Mouse (Mus musculus) limb, embryonic 10.5 days (tissue): ENCODE data around the gene Nt5m. TPM values are rescaled to one million over a fixed set of nuclear protein-coding genes. Genes with fewer than 3 reads are reported as not detected.

Experiments
- DNase-seq: peaks from one replicate; pipeline ENCODE4 v3.0.0-alpha.2; 2017; ENCODE audit warnings: low spot score
- H3K27ac ChIP-seq: fragments of 300-500 bp; sonication (generic); 2 replicates; pipeline ENCODE4 v1.5.1; 2016; ENCODE audit warnings: mild to moderate bottlenecking
- H3K27me3 ChIP-seq: fragments of 300-500 bp; sonication (generic); 2 replicates; pipeline ENCODE4 v1.6.1; 2016; ENCODE audit warnings: low read depth, mild to moderate bottlenecking; ENCODE audit not compliant: poor library complexity, severe bottlenecking
- H3K36me3 ChIP-seq: fragments of 300-500 bp; sonication (generic); 2 replicates; pipeline ENCODE4 v1.6.1; 2016; ENCODE audit warnings: mild to moderate bottlenecking, moderate library complexity
- H3K4me1 ChIP-seq: fragments of 300-500 bp; sonication (generic); 2 replicates; pipeline ENCODE4 v1.6.1; 2016
- H3K4me3 ChIP-seq: fragments of 300-500 bp; sonication (generic); 2 replicates; pipeline ENCODE4 v1.5.1; 2016; ENCODE audit warnings: mild to moderate bottlenecking, moderate library complexity
- H3K9me3 ChIP-seq: fragments of 300-500 bp; sonication (generic); replicated peaks from 2 replicates; pipeline ENCODE4 v1.6.1; 2016; ENCODE audit warnings: mild to moderate bottlenecking
- WGBS: fragments of 180-500 bp; shearing (Covaris S2); methylation state at CpG from one replicate; pipeline ENCODE4 v1.1.7; 2016; 5-methylcytosine and 5-hydroxymethylcytosine counted together
- polyA plus RNA-seq: library from polyadenylated mRNA; unstranded; fragments of >200 nt; fragmentation: Nextera tagmentation; extraction: Ambion mirVana; gene quantifications from 2 replicates; pipeline ENCODE4 v1.2.1, GENCODE M21; 2016

Gene Nt5m
- polyA plus RNA-seq, 1 experiment from 2014 or later, result 41.8 TPM

DNA sequence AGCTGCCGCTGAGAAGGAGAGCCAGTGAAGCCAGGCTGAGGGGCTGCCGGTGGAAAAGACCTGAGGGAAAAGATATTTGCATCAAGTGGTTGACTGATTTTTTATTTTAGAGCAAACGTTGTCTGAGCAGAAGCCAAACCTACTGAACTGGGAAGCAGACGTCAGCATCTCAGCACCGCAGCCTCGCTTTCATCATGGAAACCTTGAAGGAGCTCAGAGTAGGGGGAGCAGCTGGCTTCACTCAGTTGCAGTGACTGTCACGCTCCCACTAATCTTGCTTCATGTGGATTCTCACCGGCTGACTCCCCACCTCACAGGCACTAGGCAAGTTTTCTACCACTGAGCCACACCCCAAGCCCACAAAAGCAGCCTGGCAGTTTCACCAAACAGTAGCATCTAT lies 56.1 kb downstream of the Nt5m start:
- Histone ChIP-seq H3K4me1 (peaks cover 15% of the 10 kb centered on the region), H3K36me3 (no peaks in the 10 kb centered on the region), H3K27ac (no peak overlapping the region; the same call in 1 of the 2 replicates), H3K27me3 (no peaks in the 10 kb centered on the region), H3K9me3 (no peaks in the 10 kb centered on the region), H3K4me3 (no peak overlapping the region)
- DNase-seq, result no peak
- WGBS, result 78% methylated on average over 8 of the region's 8 CpGs

DNA sequence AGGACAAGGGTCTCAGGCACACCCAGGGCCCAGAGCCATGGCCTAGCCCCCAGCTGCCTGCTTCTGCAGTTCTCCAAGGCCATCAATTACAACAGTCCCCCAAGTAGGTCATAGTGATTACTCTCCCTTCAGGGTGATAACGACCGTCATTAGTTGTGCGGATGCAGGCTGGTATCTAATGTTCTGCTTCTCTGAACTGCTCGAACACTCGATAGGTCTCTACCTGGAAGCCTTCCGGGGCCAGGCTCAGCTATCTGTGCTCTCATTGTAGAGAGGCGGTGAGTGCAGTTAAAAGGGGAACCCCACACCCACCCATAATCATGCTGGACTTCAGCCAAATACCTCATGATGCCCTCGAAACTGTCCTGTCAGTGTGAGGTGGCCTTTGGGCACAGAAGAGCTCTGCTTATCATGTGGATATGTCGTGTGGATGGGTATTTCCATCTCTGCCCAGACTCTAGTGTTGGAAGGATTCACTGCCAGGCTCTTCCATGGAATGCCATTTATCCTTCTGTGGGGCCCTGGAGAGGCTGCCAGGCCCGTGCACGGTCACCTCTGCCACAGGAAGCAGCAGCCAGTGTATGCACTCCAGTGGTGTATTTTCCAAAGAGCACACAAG lies 58.8 kb downstream of the Nt5m start:
- no peaks in the 10 kb centered on the region for H3K36me3 ChIP-seq
- H3K27me3 ChIP-seq, result no peaks in the 10 kb centered on the region
- H3K9me3 ChIP-seq, result no peaks in the 10 kb centered on the region
- H3K27ac ChIP-seq, result no peak overlapping the region
- DNase-seq, result no peak
- no peak overlapping the region for H3K4me3 ChIP-seq
- H3K4me1 ChIP-seq, result peaks cover 8% of the 10 kb centered on the region
- WGBS, result 75% methylated on average over 11 of the region's 11 CpGs

DNA sequence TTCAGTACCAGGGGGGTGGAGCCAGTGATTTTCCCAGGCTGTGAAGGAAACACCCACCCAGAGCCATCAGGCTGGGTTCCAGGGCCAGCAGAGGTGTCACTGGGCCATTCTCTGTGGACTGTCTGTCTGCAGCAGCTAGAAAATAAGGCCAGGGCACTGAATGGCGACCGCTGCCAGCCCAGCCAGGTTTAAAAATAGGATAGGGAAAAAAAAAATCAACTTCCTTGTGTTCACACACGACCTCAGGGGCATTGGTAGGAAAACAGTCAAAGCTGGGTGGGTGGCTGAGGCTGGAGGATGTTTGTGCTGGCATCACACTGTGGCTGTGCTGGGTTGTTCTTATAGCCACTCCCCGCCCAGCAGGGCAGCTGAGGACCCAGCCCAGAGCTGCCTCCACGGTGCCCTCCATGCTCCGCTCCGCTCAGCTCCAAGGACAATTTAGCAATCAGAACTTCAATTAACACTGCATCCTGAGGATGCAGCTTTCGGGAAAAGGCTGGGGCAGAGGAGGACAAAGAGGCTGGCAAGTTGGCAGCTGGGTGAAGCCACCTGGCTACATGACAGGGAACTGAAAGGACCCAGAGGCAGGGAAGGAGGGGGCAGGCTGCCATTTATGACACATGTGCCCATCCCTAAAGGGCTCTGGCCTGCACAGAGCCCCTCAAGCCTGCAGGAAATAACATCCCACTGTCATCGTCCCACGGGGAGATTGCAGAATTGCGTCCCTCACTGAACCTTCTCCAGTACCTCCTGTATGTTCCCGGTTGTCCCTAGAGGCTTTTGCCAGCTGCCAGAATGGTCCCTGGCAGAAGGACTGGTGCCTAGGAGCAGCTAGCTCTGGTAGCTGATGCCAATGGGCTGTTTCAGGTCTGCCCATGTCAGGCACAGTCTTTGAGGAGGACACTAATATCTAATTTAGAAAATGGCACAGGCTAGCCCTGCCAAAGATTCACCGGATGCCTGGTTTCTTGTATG lies 60.8 kb downstream of the Nt5m start:
- no peaks in the 10 kb centered on the region for H3K36me3 ChIP-seq
- no peaks in the 10 kb centered on the region for H3K9me3 ChIP-seq
- H3K27ac ChIP-seq, result no peak overlapping the region
- no peak for DNase-seq
- 52% methylated on average over 13 of the region's 13 CpGs for WGBS
- no peak overlapping the region for H3K4me3 ChIP-seq
- H3K4me1 ChIP-seq, result peaks cover 3% of the 10 kb centered on the region; the same call in 1 of the 2 replicates
- no peaks in the 10 kb centered on the region for H3K27me3 ChIP-seq

DNA sequence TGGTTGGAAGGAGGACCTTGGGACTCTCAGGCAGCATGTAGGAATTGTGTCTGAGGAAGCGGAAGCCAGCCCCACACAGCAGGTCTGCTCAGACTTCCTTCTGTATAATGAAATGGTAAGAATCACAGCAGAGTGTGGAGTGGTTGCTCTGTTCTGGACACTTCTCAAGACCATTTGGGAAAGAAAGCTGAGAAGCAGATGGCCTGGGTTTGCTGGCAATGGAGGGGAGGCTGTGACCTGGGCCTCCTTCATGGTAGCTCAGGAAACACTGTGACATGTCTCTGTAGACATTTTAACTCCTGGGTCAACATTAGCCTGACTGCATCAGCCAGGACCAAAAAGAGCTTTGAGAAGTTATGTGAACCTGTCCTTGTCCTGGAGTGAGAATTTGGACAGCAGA lies 61.7 kb downstream of the Nt5m start:
- H3K4me1 ChIP-seq, result peaks cover 3% of the 10 kb centered on the region; the same call in 1 of the 2 replicates
- no peaks in the 10 kb centered on the region for H3K27me3 ChIP-seq
- H3K27ac ChIP-seq, result no peak overlapping the region
- no peak for DNase-seq
- no peaks in the 10 kb centered on the region for H3K9me3 ChIP-seq
- no peak overlapping the region for H3K4me3 ChIP-seq
- WGBS, result 88% methylated on average over 1 of the region's 1 CpGs
- H3K36me3 ChIP-seq, result no peaks in the 10 kb centered on the region

DNA sequence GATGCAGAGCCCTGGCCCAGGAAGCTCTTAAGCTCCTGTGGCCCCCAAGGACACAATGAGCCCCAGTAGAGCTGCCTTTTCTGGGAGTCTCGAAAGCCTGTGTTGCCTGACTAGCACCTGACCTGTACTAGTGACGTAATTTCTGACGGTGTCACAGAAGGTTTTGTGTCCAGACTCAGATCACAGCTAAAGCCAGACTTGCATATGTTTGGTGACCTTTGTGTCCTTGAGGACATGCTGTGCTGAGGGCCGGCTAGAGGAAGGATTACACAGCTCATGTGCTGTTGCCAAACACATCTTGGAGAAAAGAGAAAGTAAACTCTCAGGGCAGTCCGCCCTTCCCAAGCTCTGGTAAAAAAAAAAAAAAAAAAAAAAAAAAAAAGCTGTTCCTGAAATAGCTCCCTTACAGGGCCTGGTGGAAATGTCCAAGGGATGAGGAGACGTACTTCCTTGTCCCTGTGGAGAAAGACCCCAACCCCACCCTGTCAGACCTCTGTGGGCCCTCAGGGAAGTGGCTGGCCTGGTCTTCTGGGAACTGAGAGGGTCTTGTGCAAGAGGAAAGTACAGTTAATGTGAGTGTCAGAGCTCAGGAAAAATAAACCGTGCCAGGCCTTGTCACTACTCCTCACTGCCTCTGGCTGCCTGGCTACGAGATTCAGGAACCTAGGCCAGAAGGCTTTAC lies 62.9 kb downstream of the Nt5m start:
- 77% methylated on average over 8 of the region's 8 CpGs for WGBS
- H3K4me3 ChIP-seq, result no peak overlapping the region
- no peaks in the 10 kb centered on the region for H3K36me3 ChIP-seq
- no peaks in the 10 kb centered on the region for H3K9me3 ChIP-seq
- no peaks in the 10 kb centered on the region for H3K27me3 ChIP-seq
- DNase-seq, result no peak
- peaks cover 3% of the 10 kb centered on the region; the same call in 1 of the 2 replicates for H3K4me1 ChIP-seq
- H3K27ac ChIP-seq, result no peak overlapping the region

DNA sequence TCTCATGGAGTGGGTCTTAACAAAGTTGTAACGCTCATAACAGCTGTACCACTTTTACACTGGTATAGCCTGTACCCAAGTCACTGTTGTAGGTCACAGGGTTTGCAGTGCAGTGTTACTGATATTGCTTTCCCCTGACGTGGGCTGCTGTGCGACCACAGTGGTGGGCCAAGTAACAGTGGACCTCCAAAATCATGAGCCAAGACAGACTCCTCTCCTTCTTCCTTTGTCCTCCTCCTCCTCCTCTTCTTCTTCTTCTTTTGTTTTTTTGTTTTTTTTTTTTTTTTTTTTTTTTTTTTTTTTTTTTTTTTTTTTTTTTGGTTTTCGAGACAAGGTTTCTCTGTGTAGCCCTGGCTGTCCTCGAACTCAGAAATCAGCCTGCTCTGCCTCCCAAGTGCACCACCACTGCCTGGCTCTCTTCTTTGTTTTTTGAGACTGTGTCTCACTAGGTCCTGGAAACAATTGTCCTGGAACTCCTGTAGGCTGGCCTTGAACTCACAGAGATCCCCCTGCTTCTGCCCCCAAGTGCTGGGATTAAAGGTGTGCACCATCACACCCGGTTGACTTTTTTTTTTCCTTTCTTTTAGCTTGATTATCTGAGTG lies 67.4 kb downstream of the Nt5m start:
- H3K4me1 ChIP-seq, result no peaks in the 10 kb centered on the region
- no peak overlapping the region for H3K4me3 ChIP-seq
- DNase-seq, result no peak
- H3K9me3 ChIP-seq, result no peaks in the 10 kb centered on the region
- no peak overlapping the region for H3K27ac ChIP-seq
- no peaks in the 10 kb centered on the region for H3K36me3 ChIP-seq
- no peaks in the 10 kb centered on the region for H3K27me3 ChIP-seq
- WGBS, result 87% methylated on average over 6 of the region's 6 CpGs

DNA sequence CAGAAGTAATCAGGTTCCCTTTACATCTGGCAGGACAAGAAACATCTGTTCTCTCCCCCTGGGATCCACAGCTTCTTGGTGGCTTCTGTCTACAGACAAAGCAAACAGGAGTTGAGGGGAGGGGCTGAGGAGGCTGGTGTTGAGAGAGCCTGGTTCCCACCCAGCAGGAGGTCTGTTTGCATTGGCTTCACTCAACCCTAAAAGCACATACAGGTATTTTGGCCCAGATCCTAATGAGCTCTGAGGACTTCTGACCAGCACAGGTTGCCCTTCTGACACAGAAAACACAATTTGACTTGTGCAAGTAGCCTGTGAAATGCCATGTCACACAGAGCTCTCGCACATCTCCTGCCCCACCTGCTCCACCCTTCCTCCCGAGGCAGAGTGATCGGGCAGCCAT lies 69.2 kb downstream of the Nt5m start:
- Histone ChIP-seq H3K4me1 (no peaks in the 10 kb centered on the region), H3K4me3 (no peak overlapping the region), H3K27ac (no peak overlapping the region), H3K27me3 (no peaks in the 10 kb centered on the region), H3K36me3 (no peaks in the 10 kb centered on the region), H3K9me3 (no peaks in the 10 kb centered on the region)
- DNase-seq, result no peak
- WGBS, result 63% methylated on average over 3 of the region's 3 CpGs

DNA sequence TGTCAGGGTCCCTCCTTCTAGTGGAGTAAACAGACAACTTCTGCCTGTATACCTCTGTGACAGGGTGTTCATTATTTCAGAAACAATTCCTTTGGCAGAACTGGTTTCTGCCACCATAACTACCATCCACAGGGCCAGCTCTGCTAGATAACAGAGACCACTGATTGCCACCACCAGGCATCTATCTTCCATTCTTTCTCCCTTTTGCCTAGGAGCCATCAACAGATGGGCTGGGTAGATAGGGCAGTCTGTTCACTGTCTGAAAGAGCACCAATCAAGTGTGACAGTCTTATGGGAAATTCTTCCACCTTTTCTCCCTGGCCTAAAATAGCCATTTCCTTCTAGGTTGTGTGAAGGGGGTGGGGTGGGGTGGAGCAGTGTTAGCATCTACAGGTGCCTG lies 71.3 kb downstream of the Nt5m start:
- H3K9me3 ChIP-seq, result no peaks in the 10 kb centered on the region

DNA sequence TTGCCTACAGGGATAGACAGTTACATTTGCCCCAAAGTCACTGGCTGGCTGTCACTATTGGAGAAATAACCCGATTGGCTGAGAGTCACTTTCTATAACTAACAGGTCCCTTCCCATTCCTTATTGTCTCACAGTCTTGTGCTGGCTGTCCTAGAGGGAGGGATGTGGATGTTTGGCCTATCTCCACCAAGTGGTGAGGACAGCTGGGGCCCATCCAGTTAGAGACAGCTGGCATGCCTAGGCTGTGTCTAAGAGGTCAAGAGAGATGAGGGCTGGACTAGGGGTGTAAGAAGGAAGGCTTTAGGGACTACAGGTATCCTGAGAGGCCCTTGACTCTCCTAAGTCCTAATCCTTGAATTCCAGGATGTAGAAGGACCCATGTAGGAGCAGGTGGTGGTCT lies 72.3 kb downstream of the Nt5m start:
- DNase-seq, result no peak
- Histone ChIP-seq H3K9me3 (no peaks in the 10 kb centered on the region), H3K27ac (no peak overlapping the region), H3K36me3 (no peaks in the 10 kb centered on the region), H3K4me3 (no peak overlapping the region), H3K27me3 (no peaks in the 10 kb centered on the region), H3K4me1 (no peaks in the 10 kb centered on the region)
- 85% methylated on average over 1 of the region's 1 CpGs for WGBS

More for the DNA sequence above, 71.3 kb downstream of the Nt5m start:
- no peak overlapping the region for H3K27ac ChIP-seq
- no peaks in the 10 kb centered on the region for H3K36me3 ChIP-seq
- no peak overlapping the region for H3K4me3 ChIP-seq
- no peaks in the 10 kb centered on the region for H3K4me1 ChIP-seq
- H3K27me3 ChIP-seq, result no peaks in the 10 kb centered on the region
- no peak for DNase-seq

DNA sequence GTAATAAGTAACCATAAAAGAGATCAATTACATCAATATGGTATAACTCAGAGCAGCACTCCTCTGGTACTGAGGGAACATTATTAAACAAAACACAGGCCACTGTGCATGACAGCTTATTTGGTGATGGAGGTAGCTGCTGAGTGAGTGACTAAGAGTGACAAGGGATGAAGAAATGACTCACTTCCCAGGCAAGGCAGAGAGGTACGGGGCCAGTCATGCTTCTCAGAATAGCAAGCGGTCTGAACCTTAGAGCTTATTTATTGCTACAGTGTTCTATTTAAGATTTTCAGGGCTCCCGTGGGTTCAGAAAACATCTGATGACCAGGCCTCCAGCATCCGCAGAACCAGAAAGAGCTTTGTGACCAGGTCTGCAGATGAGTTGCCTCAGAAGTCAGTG lies 74.5 kb downstream of the Nt5m start:
- Histone ChIP-seq H3K27ac (no peak overlapping the region), H3K27me3 (no peaks in the 10 kb centered on the region), H3K4me1 (no peaks in the 10 kb centered on the region), H3K4me3 (no peak overlapping the region), H3K36me3 (no peaks in the 10 kb centered on the region), H3K9me3 (no peaks in the 10 kb centered on the region)
- no peak for DNase-seq
- WGBS, result 90% methylated on average over 4 of the region's 4 CpGs

DNA sequence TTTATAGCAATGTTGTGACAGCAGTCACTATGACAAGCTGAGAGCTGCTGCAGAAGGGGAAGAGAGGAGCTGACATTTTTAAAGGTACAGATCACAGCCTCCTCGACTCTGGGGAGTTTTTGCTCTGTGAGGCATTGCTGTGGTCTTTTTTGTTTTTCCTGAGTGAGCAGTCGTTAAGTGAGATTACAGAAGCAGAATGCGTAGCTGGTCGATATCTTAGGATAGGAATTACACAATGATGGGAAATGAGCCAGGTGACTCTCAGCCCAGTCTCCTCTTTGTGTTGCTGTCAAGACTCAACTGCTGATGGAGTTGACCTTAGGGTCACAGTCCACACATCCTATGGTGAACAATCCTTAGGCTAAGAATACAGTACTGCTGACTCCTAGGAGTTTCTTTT lies 78.8 kb downstream of the Nt5m start:
- no peaks in the 10 kb centered on the region for H3K9me3 ChIP-seq
- H3K27me3 ChIP-seq, result no peaks in the 10 kb centered on the region
- peaks cover 6% of the 10 kb centered on the region for H3K4me1 ChIP-seq
- 74% methylated on average over 4 of the region's 4 CpGs for WGBS
- H3K4me3 ChIP-seq, result no peak overlapping the region
- H3K27ac ChIP-seq, result no peak overlapping the region
- no peaks in the 10 kb centered on the region for H3K36me3 ChIP-seq
- no peak for DNase-seq

DNA sequence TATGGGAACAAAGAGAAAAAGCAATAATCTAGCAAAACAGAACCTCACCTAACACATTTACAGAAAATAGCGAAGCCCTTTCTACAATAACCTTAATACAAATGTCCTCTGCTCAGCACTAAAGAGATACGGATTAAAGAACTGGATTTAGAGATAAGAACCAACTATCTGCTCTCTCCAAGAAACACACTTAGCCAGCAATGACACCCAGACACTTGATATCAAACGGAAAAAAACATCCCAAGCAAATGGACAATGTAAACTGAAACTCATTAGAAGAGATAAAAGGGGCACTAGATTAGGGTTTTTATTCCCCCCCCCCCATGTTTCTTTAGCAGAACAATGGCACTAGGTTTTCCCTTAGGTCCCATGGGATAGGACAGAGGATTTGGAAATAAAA lies 80.2 kb downstream of the Nt5m start:
- Histone ChIP-seq H3K4me1 (peaks cover 6% of the 10 kb centered on the region), H3K36me3 (no peaks in the 10 kb centered on the region), H3K27ac (no peak overlapping the region), H3K27me3 (no peaks in the 10 kb centered on the region), H3K4me3 (no peak overlapping the region), H3K9me3 (no peaks in the 10 kb centered on the region)
- 81% methylated on average over 3 of the region's 3 CpGs for WGBS
- no peak for DNase-seq

DNA sequence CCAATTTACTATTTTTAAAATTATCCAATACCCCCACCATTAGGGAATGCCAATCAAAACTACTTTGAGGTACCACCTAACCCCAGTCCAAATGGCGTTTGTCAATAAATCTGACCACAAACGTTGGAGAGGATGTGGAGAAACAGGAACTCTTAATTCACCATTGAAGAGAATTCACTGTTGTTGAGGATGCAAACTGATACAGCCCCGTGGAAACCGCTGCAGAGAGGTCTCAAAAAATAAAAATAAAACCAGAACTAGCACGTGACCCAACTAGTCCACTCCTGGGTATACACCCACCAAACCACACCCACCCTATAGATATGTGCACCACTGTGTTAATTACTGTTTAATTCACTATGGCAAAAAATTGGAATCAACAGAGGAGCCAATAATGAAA lies 81.1 kb downstream of the Nt5m start:
- DNase-seq, result no peak
- H3K27ac ChIP-seq, result no peak overlapping the region
- peaks cover 6% of the 10 kb centered on the region for H3K4me1 ChIP-seq
- no peak overlapping the region for H3K4me3 ChIP-seq
- H3K36me3 ChIP-seq, result no peaks in the 10 kb centered on the region
- WGBS, result 74% methylated on average over 5 of the region's 5 CpGs
- no peaks in the 10 kb centered on the region for H3K9me3 ChIP-seq
- no peaks in the 10 kb centered on the region for H3K27me3 ChIP-seq
